Mouse (Mus musculus) ES-E14 (cell line): Measurements from ENCODE around the gene Adora2b. TPM values are rescaled to one million over a fixed set of nuclear protein-coding genes. Genes with fewer than 3 reads are reported as not detected.

ENCODE experiments used
- DNase-seq: peaks from one replicate; pipeline ENCODE4 v3.0.0-alpha.2; 2013; ENCODE audit warnings: low read depth, low spot score
- H3K27ac ChIP-seq: 2 replicates; pipeline ENCODE4 v1.5.1; 2012; ENCODE audit warnings: low read depth, mild to moderate bottlenecking, low read length, moderate library complexity, mixed read lengths; ENCODE audit not compliant: poor library complexity, insufficient read depth, severe bottlenecking
- H3K36me3 ChIP-seq: 2 replicates; pipeline ENCODE4 v1.6.1; 2012; ENCODE audit warnings: mild to moderate bottlenecking, low read length, moderate library complexity, mixed read lengths; ENCODE audit not compliant: control insufficient read depth, poor library complexity, insufficient read depth, severe bottlenecking
- H3K4me1 ChIP-seq, 2 experiments: fragments of 150-350 bp in 1 of 2; sonication (generic) in 1 of 2; 2 replicates each; pipeline ENCODE4 v1.6.1; 2012; ENCODE audit warnings: low read length in 2 of 2, mild to moderate bottlenecking in 1 of 2, mixed read lengths in 1 of 2; ENCODE audit not compliant: control insufficient read depth in 2 of 2, insufficient read depth in 2 of 2, poor library complexity in 1 of 2
- H3K4me3 ChIP-seq, 2 experiments: fragments of 150-350 bp in 1 of 2; sonication (generic) in 1 of 2; 2 replicates each; pipeline ENCODE4 v1.5.1; 2012; ENCODE audit warnings: low read length in 2 of 2, low read depth in 1 of 2, mild to moderate bottlenecking in 1 of 2, mixed read lengths in 1 of 2; ENCODE audit not compliant: insufficient read depth in 1 of 2, poor library complexity in 1 of 2, severe bottlenecking in 1 of 2
- H3K9ac ChIP-seq: 2 replicates; pipeline ENCODE4 v1.6.1; 2012; ENCODE audit warnings: low read depth, mild to moderate bottlenecking, low read length, mixed read lengths; ENCODE audit not compliant: poor library complexity, insufficient read depth, severe bottlenecking
- H3K9me3 ChIP-seq: fragments of 150-350 bp; sonication (generic); 2 replicates; pipeline ENCODE4 v1.6.1; 2012; ENCODE audit warnings: low read depth, mild to moderate bottlenecking, low read length; ENCODE audit not compliant: control insufficient read depth, insufficient read depth
- CHD2 ChIP-seq: IDR thresholded peaks from 2 replicates; pipeline ENCODE4 v1.6.1; 2014; ENCODE audit warnings: mild to moderate bottlenecking, low read depth, low read length, inconsistent platforms
- HCFC1 ChIP-seq: IDR thresholded peaks from 2 replicates; pipeline ENCODE4 v1.6.1; 2012; ENCODE audit warnings: low read length, inconsistent platforms, borderline replicate concordance; ENCODE audit not compliant: insufficient read depth
- MAFK ChIP-seq: IDR thresholded peaks from 2 replicates; pipeline ENCODE4 v1.6.1; 2014; ENCODE audit warnings: mild to moderate bottlenecking, low read depth, low read length, inconsistent platforms; ENCODE audit not compliant: insufficient read depth
- ZC3H11A ChIP-seq: IDR thresholded peaks from 2 replicates; pipeline ENCODE4 v1.6.1; 2012; ENCODE audit warnings: low read depth, mild to moderate bottlenecking, inconsistent platforms, low read length, borderline replicate concordance
- ZNF384 ChIP-seq: IDR thresholded peaks from 2 replicates; pipeline ENCODE4 v1.6.1; 2012; ENCODE audit warnings: low read depth, low read length, inconsistent platforms
- in situ Hi-C, 2 experiments: fragments of 600-800 bp; cut with MboI; formaldehyde crosslinking; loops; one replicate each; pipeline ENCODE4 v1.15.1; 2025; ENCODE audit warnings: low sequenced_read_pairs in 2 of 2, inconsistent platforms in 1 of 2; ENCODE audit not compliant: unreplicated experiment in 2 of 2
- total RNA-seq: library from RNA; depleted of rRNA; stranded (reverse); fragments of 300-350 nt; gene quantifications from 2 replicates; pipeline ENCODE4 v1.2.3, GENCODE M21; 2012

Gene Adora2b
- total RNA-seq, 1 experiment, result 8.0 TPM

DNA sequence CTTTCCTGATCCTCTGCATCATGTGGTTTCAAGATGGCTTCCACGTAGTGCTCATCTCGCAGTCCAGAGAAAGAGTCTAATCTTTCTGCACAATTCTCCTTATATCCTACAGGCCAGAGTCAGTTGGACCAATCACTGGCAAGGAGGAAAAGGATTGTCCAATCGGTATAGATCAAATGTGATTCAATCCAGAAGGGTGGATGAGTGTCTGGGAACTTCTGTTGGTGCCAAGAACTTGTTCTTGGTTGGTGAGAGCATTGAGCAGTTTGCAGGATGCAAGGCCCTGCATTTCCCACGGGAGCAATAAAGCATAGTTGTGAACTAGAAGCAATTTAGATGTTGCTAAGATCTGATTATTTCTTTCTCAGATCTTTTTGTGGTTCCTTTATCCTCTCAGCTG lies 4.3 kb upstream of the Adora2b start:
- H3K4me1 ChIP-seq, result no peaks in the 10 kb centered on the region
- TF ChIP-seq MAFK (no peak), ZNF384 (no peak), CHD2 (no peak), HCFC1 (no peak), ZC3H11A (no peak)
- no peaks in the 10 kb centered on the region for H3K36me3 ChIP-seq
- in situ Hi-C loops, result no loop called here
- no peak overlapping the region for H3K27ac ChIP-seq
- DNase-seq, result no peak
- H3K9ac ChIP-seq, result no peak overlapping the region
- H3K4me3 ChIP-seq, result no peak overlapping the region
- H3K9me3 ChIP-seq, result no peaks in the 10 kb centered on the region; the same call in 1 of the 2 replicates

DNA sequence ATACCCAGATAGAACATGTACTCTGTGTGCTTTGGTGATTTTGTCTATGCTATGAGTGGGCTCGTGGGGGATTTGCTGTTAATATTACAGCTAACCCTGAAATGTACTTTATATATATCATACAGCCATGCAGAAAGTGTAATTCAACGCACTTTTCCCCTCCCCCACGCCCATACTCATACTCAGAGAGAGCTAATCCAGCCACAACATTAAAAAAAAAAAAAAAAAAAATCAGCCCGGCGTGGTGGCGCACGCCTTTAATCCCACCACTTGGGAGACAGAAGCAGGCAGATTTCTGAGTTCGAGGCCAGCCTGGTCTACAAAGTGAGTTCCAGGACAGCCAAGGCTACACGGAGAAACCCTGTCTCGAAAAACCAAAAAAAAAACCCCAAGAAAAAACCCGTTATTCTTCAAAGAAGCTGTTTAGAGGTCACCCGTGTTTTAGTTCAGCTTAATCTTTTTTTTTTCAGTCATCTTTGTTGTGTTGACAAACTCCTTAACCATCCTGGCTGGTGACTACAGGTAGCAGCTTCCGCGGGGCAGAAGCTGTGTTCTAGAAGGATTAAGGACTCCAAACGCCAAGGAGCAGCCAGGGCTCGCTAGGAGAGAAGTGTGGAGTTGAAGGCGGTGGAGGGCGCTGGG lies 904 bp upstream of the Adora2b start:
- no peak overlapping the region for H3K27ac ChIP-seq
- no peaks in the 10 kb centered on the region; the same call in 1 of the 2 replicates for H3K9me3 ChIP-seq
- DNase-seq, result no peak
- H3K4me3 ChIP-seq, result peak overlapping the region; percentile 61 to 97
- in situ Hi-C loops, result no loop called here
- peaks cover 3 to 7% of the 10 kb centered on the region in 2 experiments; a peak in 2 of 4 replicates for H3K4me1 ChIP-seq
- no peaks in the 10 kb centered on the region for H3K36me3 ChIP-seq
- no peak for TF ChIP-seq ZC3H11A
- TF ChIP-seq ZNF384, result 0 out of 2 replicates have a peak, but pooled peaks have one; percentile 44
- no peak for TF ChIP-seq MAFK
- TF ChIP-seq HCFC1, result no peak
- TF ChIP-seq CHD2, result no peak
- peak overlapping the region; percentile 33 for H3K9ac ChIP-seq

DNA sequence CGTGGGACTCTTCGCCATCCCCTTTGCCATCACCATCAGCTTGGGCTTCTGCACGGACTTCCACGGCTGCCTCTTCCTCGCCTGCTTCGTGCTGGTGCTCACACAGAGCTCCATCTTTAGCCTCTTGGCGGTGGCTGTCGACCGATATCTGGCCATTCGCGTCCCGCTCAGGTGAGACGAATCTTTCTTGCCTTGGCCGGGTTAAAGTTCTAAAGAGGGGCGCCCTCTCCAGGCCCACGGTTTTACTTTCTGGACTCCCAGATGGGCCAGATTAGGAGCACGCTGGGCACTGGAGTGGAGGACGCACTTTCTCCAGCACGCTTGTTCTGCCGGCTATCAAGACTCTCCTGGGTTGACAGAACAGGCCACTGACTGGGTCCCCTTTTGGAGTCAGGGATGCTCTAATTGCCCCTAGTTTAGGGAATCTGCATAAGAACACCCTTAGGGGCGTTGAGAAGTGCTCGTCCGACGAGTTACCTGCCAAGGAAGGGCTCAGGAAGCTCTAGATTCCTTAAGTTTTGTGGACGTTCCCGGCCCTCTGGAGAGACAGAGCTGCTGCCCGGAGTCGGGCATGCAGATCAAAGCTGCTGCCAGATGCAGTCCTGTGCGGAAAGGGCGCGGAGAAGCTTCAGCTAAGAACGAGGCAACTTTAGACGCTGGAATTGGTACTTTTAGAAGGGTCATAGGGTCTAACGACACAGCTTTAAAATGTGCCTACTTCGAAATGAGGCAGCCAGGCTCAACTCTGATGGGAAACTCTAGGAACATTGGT lies 668 bp downstream of the Adora2b start:
- H3K27ac ChIP-seq, result no peak overlapping the region
- in situ Hi-C loops, result no loop called here
- H3K4me3 ChIP-seq, result peak overlapping the region; percentile 76 to 97
- peaks cover 3 to 7% of the 10 kb centered on the region in 2 experiments; a peak in 2 of 4 replicates for H3K4me1 ChIP-seq
- no peaks in the 10 kb centered on the region; the same call in 1 of the 2 replicates for H3K9me3 ChIP-seq
- peak; percentile 40 for DNase-seq
- no peaks in the 10 kb centered on the region for H3K36me3 ChIP-seq
- H3K9ac ChIP-seq, result peak overlapping the region; percentile 64
- TF ChIP-seq MAFK (no peak), ZNF384 (no peak), HCFC1 (no peak), ZC3H11A (no peak), CHD2 (no peak)

DNA sequence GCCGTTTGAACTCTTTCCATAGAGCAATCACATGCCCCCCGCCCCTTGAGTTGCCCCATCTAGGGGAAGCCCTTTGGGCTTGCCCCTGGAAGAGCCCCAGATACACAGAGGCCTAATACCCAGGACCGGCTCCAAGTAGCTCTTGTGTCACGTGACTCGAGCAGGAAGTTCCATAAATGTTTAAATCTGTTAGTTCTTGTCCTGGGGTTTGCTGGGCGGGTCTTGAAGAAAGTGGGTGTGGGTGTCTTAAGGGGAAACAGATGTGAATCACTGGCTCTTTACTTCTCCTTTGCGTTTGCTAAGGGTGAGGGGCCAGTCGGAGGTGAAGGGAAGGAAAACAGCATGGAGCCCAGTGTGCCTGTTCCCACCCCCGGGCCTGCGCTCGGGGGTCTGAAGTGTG lies 2.3 kb downstream of the Adora2b start:
- Histone ChIP-seq H3K36me3 (no peaks in the 10 kb centered on the region), H3K4me1 (peaks cover 3 to 7% of the 10 kb centered on the region in 2 experiments; a peak in 2 of 4 replicates), H3K27ac (no peak overlapping the region), H3K4me3 (no peak overlapping the region), H3K9ac (no peak overlapping the region), H3K9me3 (no peaks in the 10 kb centered on the region)
- TF ChIP-seq HCFC1 (no peak), ZNF384 (no peak), ZC3H11A (no peak), CHD2 (no peak), MAFK (no peak)
- no peak for DNase-seq
- in situ Hi-C loops, result no loop called here
